Mouse (Mus musculus): ENCODE results near the gene Fscn2. TPM values are rescaled to one million over a fixed set of nuclear protein-coding genes. Genes with fewer than 3 reads are reported as not detected.
A peak's percentile ranks its signal among the peaks of the same experiment; 100 is the strongest.
"Not testable (repeated sequence)": the region's sequence is repeated elsewhere in the genome, so short reads cannot be mapped to it uniquely, and the experiment has no call there.

Fscn2 gene
- polyA plus RNA-seq, 1 experiment: not detected

DNA sequence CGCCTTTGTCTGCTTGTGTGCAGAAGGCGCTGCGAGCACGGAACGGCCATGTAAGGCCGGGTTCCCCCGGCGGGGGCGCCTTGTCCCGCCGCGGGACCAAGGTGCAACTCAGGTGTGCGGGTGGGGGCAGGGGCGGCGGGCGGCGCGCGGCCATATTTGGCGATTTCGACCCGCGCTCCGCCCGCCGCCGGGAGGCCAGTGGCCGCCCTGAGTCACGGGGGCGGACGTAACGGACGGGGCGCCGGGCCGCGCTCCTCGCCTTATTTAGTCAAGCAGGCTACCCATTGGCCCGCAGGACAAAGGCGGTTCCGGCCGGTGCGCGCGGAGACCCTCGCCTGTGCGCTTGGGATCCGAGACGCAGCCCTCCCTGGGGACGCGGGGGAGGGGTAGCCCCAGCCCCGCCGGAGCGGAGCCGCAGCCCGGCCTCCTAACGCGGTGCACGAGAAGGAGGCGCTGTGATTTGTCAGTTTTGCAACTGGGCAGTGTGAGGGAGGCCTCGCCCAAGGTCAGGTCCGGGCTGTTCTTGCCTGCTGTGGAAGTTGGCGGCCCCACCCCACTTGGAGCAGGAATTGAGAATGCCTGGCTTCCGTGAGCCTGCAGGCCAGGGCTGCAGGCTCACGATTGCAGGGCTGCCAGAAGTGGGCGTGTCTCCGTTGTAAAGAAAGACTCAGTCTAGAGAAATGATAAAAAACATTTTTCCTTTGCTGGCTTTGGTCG, 11.2 kb upstream of the Fscn2 start:
- Histone ChIP-seq H3K4me3 (ENCODE audit: low read depth, low read length) (peak overlapping the region; percentile 87), H3K36me3 (ENCODE audit: control insufficient read depth, insufficient read depth, low read length) (peaks cover 18% of the 10 kb centered on the region), H3K27me3 (ENCODE audit: control insufficient read depth, insufficient read depth, low read length) (no peaks in the 10 kb centered on the region), H3K4me1 (ENCODE audit: control insufficient read depth, insufficient read depth, insufficient read length, low read length) (peaks cover 33% of the 10 kb centered on the region), H3K27ac (ENCODE audit: insufficient read depth, low read depth, low read length) (peak overlapping the region; percentile 100)
- TF ChIP-seq CTCF (IDR thresholded peaks at IDR 0.05; ENCODE audit: extremely low read depth, insufficient read length, insufficient replicate concordance, low read depth, low read length) (no peak), POLR2A (IDR thresholded peaks at IDR 0.05; ENCODE audit: low read depth, low read length) (peak; percentile 71)
- 1% methylated on average over 68 of the region's 68 CpGs for WGBS

- TF ChIP-seq CTCF (IDR thresholded peaks at IDR 0.05; ENCODE audit: extremely low read depth, insufficient read length, insufficient replicate concordance, low read depth, low read length) (no peak), POLR2A (IDR thresholded peaks at IDR 0.05; ENCODE audit: low read depth, low read length) (no peak; the same call in 1 of the 2 replicates)
- peaks cover 15% of the 10 kb centered on the region for H3K36me3 ChIP-seq (ENCODE audit: control insufficient read depth, insufficient read depth, low read length)
- H3K4me1 ChIP-seq (ENCODE audit: control insufficient read depth, insufficient read depth, insufficient read length, low read length): peaks cover 34% of the 10 kb centered on the region
- H3K27ac ChIP-seq (ENCODE audit: insufficient read depth, low read depth, low read length): peak overlapping the region; percentile 100
- no peaks in the 10 kb centered on the region for H3K27me3 ChIP-seq (ENCODE audit: control insufficient read depth, insufficient read depth, low read length)
- peak overlapping the region; percentile 87 for H3K4me3 ChIP-seq (ENCODE audit: low read depth, low read length)
- WGBS: 8% methylated on average over 11 of the region's 11 CpGs
Observed at GRCm38 (mm10) chr11:120350711-120351110, 10.6 kb upstream of the Fscn2 start.

- Histone ChIP-seq H3K27ac (ENCODE audit: insufficient read depth, low read depth, low read length) (peak overlapping the region; percentile 100), H3K4me1 (ENCODE audit: control insufficient read depth, insufficient read depth, insufficient read length, low read length) (peaks cover 34% of the 10 kb centered on the region), H3K27me3 (ENCODE audit: control insufficient read depth, insufficient read depth, low read length) (no peaks in the 10 kb centered on the region), H3K4me3 (ENCODE audit: low read depth, low read length) (no peak overlapping the region), H3K36me3 (ENCODE audit: control insufficient read depth, insufficient read depth, low read length) (peaks cover 13% of the 10 kb centered on the region)
- 55% methylated on average over 10 of the region's 10 CpGs for WGBS
- TF ChIP-seq CTCF (IDR thresholded peaks at IDR 0.05; ENCODE audit: extremely low read depth, insufficient read length, insufficient replicate concordance, low read depth, low read length) (no peak), POLR2A (IDR thresholded peaks at IDR 0.05; ENCODE audit: low read depth, low read length) (no peak)
Observed at GRCm38 (mm10) chr11:120351250-120352092, 9.9 kb upstream of the Fscn2 start.

DNA sequence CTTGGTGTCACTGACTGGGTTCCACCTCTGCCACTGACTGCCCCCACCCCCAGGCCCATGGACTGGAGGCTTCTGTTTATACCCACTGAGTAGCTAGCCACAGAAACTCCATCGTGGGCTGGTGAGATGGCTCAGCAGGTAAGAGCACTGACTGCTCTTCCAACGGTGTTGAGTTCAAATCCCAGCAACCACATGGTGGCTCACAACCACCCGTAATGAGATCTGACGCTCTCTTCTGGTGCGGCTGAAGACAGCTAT, 9.3 kb upstream of the Fscn2 start:
- not testable (repeated sequence) for H3K4me3 ChIP-seq (ENCODE audit: low read depth, low read length); H3K27me3 ChIP-seq (ENCODE audit: control insufficient read depth, insufficient read depth, low read length); H3K36me3 ChIP-seq (ENCODE audit: control insufficient read depth, insufficient read depth, low read length)
- Histone ChIP-seq H3K27ac (ENCODE audit: insufficient read depth, low read depth, low read length) (peak overlapping the region; percentile 100), H3K4me1 (ENCODE audit: control insufficient read depth, insufficient read depth, insufficient read length, low read length) (peaks cover 34% of the 10 kb centered on the region)
- 88% methylated on average over 5 of the region's 5 CpGs for WGBS

DNA sequence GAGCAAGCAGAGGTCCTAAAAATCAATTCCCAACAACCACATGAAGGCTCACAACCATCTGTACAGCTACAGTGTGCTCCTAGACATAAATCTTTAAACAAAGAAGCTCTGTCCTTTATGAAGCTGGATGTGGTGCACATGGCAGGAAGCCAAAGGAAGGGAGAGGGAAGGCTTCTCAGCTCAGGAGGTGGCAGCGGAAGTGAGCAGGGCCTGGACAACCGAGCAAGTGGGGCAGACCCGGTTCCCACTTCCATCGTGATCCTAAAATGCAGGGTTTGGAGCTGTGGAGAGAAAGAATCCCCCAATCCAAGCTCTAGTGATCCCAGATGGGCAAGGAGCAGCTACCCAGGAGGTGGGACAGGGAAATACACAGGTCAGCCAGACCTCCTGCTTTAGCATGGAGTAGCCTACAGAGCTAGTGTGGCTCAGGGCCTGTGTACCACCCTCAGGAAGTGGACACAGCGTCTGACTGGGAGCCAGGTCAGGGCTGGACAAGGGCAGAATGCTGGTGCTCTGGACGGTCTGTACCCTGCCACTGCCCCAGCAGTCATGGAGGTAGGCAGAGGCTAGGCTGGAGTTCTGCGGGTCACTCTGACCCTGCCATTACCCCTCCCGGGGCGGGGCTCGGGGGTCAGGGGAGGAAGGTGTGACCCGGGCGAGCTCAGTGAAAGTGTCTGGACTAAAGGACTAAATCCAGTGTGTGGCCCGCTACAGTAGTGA, 8.6 kb upstream of the Fscn2 start:
- H3K36me3 ChIP-seq (ENCODE audit: control insufficient read depth, insufficient read depth, low read length): peaks cover 4% of the 10 kb centered on the region; the same call in 1 of the 2 replicates
- H3K27me3 ChIP-seq (ENCODE audit: control insufficient read depth, insufficient read depth, low read length): no peaks in the 10 kb centered on the region
- TF ChIP-seq POLR2A (IDR thresholded peaks at IDR 0.05; ENCODE audit: low read depth, low read length) (no peak), CTCF (IDR thresholded peaks at IDR 0.05; ENCODE audit: extremely low read depth, insufficient read length, insufficient replicate concordance, low read depth, low read length) (no peak)
- H3K4me3 ChIP-seq (ENCODE audit: low read depth, low read length): no peak overlapping the region
- H3K4me1 ChIP-seq (ENCODE audit: control insufficient read depth, insufficient read depth, insufficient read length, low read length): peaks cover 35% of the 10 kb centered on the region
- WGBS: 42% methylated on average over 13 of the region's 13 CpGs
- peak overlapping the region; percentile 87 for H3K27ac ChIP-seq (ENCODE audit: insufficient read depth, low read depth, low read length)

DNA sequence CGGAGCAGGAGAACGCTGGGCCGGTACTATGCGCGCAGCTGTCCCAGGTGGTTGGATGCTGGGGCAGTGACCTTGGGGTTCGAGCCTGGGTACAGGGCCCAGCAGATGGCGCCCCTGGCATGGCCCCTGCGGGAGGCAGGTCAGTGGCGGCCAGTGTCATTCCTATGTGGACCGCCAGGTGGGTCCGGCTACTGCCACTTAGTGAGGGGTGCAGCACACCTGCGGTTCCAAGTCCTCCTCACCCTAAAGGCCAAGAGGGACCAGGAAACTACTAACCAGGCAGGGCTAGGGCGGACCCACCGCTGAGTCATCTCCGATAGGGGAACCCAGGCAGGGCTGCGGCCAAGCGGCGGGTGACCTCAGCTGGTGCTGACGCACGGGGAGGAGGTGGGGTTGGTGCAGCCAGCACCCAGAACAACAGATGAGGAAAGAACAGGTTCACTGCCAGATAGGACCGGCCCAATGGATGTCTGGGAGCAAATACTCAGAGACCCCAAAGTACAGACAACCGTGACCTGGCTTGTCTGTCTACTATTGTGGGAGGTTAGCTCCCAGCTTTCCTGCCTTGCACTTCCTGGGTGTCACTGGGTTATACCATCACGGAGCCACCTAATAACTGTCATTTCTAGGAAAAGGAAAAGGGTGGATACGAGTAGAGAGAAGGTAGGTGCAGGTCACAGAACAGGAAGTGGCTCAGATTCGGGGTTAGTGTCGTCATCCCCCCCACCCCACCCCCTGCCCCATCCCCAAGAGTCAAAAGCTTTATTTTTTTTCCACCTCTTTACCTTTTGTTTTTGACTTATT, 7.6 kb upstream of the Fscn2 start:
- H3K36me3 ChIP-seq (ENCODE audit: control insufficient read depth, insufficient read depth, low read length): no peaks in the 10 kb centered on the region
- H3K27ac ChIP-seq (ENCODE audit: insufficient read depth, low read depth, low read length): peak overlapping the region; percentile 82
- H3K27me3 ChIP-seq (ENCODE audit: control insufficient read depth, insufficient read depth, low read length): no peaks in the 10 kb centered on the region
- 7% methylated on average over 26 of the region's 26 CpGs for WGBS
- peak; percentile 68 for TF ChIP-seq CTCF (IDR thresholded peaks at IDR 0.05; ENCODE audit: extremely low read depth, insufficient read length, insufficient replicate concordance, low read depth, low read length)
- peak; percentile 37; the same call in 1 of the 2 replicates for TF ChIP-seq POLR2A (IDR thresholded peaks at IDR 0.05; ENCODE audit: low read depth, low read length)
- peak overlapping the region; percentile 31 for H3K4me3 ChIP-seq (ENCODE audit: low read depth, low read length)
- H3K4me1 ChIP-seq (ENCODE audit: control insufficient read depth, insufficient read depth, insufficient read length, low read length): peaks cover 37% of the 10 kb centered on the region

All from small intestine, adult 2 months (tissue).